Mouse (Mus musculus): ENCODE data around the gene Gm29289.
"Not testable (repeated sequence)": the region's sequence is repeated elsewhere in the genome, so short reads cannot be mapped to it uniquely, and the experiment has no call there.

The Gm29289 gene

DNA sequence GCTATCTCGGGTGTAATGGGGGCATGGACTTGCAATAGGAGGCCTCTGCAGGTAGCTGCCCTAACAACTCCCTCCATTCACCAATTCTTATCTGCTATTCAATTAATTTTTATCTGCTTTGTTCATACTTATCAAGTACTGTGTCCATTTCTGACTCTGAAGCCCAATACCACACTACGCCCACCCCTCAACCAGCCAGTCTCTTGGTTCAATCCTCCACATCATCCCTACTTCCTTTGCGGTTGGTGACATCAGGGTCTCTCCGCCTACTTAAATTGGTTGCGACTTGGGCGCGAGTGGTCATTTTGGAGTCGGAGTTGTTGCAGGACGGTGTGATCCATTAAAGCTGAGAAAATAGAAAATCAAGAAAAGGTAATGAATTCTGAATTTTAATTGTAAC, at the start of gene Gm29289:
Gene Gm29289, plus strand, starts transcription at position 301 of the 400 bp plus-strand sequence.
- not testable (repeated sequence) for DNase-seq (ENCODE audit: low spot score in 2 of 2)

DNA sequence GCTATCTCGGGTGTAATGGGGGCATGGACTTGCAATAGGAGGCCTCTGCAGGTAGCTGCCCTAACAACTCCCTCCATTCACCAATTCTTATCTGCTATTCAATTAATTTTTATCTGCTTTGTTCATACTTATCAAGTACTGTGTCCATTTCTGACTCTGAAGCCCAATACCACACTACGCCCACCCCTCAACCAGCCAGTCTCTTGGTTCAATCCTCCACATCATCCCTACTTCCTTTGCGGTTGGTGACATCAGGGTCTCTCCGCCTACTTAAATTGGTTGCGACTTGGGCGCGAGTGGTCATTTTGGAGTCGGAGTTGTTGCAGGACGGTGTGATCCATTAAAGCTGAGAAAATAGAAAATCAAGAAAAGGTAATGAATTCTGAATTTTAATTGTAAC, 31.7 kb upstream of the Gm29289 start, which contains the start of gene Gm10352:
Gene Gm10352, plus strand, starts transcription at position 301 of the 400 bp plus-strand sequence.
- not testable (repeated sequence) for DNase-seq (ENCODE audit: low spot score in 2 of 2)
